Mouse (Mus musculus) heart, postnatal 4 days (tissue): ENCODE measurements around the gene Ezr. TPM values are rescaled to one million over a fixed set of nuclear protein-coding genes. Genes with fewer than 3 reads are reported as not detected.
A peak's percentile ranks its signal among the peaks of the same experiment; 100 is the strongest.
"Not testable (repeated sequence)": the region's sequence is repeated elsewhere in the genome, so short reads cannot be mapped to it uniquely, and the experiment has no call there.

Source experiments
- DNase-seq: peaks from one replicate; pipeline ENCODE4 v3.0.0; 2021
- total RNA-seq, 2 experiments: library from RNA; stranded (reverse); gene quantifications; 2 replicates each; pipeline ENCODE4 v1.2.3; 2021

Gene Ezr
- total RNA-seq, 2 experiments from 2014 or later, result 103 to 104 TPM

DNA sequence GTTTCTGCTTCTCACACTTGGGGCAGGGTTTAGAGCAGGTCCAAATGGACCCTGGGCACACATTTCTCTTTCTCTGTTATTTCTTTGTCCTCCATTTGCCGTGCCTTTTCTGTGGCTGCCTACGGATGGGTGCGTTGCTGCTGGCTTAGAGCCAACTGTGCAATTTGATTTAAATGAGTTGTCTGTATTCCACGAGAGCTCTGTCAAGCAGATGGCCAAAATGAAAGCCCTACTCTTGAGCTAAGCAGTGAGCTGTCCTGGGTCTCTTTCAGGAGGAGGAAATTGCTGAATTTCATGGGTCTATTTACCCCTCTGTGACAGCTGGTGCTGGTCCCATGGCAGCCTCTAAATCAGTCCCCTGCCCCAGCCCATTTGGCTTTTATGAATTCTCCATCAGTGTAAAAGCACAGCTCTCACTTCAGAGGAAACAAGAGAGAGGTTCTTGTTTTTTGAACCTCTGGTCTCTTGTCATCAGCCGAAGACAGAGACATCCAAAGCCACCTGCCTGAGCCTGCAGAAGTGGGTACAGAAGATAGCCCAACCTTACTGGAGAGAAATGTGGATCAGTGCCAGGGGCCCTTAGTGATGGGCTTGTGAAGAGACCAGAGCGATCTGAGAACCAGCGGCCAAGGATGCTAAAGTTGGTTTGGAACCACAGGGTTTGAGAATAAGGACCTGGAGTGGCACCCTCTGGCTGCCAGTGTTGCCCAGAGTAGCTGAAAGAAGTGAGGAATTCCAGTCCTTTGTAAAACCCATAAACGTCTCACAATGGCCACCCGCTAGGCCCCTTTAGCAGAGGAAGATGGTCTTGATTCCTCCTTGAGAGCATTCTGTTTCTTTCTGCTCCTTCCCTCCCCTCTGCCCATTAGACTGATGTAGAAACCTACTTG, 79.0 kb downstream of the Ezr start:
- DNase-seq, result not testable (repeated sequence)

DNA sequence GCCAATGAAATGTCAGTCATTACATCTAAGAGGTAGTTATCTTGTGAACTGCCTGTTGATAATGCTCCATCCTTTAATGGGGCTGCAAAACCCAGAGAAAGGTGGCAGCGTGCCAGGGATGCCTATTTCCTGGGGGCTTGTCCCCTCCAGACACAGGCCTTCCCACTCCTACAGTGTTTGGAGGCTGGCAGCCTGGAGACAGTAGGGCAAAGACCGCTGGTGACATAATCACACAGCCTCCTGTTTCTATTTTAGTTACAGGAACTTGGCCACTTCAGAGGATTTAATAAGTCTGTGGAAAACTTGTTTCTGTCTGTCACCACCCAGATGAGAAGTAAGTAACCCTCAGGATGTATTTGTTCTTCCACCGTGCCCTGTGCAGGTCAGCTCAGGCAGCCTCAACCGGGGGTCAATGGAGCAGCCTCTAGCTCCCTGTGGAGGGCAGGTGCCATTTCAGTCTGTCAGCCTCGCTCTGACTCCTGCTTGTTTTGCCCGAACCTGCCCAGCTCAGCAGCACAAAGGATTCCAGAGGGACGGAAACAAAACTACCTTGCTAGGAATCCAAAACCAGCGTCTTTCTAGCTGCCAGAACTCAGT, 79.9 kb downstream of the Ezr start:
- DNase-seq, result not testable (repeated sequence)

DNA sequence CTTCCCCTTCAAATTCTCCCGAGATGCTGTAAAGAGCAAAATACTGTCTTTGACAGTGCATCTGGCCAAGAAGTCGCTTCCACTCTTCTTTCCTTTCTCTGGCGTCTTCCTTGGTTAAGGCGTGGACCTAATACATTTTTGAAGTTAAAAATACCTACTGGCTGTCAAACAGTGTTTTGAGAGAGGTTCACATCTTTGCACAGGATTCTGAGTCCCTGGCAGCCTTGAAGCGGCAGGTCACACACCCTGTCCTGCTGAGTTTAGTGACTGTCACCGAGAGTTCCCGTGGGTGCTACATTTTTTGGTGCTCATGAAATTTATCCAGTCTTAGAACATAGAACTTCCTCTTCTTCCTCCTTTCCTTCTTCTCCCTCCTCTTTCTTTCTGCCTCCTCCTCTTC, 82.5 kb downstream of the Ezr start:
- DNase-seq, result not testable (repeated sequence)

DNA sequence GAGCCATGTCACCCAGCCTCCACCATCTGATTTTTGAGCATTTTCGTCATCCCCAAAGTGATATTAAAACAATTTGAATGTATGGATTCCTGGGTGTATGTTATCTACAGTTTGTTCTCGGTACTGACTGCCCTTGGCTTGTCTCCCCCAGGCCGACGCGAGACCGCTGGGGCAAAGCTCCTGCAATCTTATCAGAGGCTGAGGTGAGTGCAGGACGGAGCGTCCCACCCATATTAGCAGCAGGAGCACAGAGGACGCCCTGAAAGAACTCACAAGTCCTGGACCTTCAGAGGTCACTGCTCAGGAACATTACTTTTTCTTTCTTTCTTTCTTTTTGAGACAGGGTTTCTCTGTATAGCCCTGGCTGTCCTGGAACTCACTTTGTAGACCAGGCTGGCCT, 83.1 kb downstream of the Ezr start:
- not testable (repeated sequence) for DNase-seq

DNA sequence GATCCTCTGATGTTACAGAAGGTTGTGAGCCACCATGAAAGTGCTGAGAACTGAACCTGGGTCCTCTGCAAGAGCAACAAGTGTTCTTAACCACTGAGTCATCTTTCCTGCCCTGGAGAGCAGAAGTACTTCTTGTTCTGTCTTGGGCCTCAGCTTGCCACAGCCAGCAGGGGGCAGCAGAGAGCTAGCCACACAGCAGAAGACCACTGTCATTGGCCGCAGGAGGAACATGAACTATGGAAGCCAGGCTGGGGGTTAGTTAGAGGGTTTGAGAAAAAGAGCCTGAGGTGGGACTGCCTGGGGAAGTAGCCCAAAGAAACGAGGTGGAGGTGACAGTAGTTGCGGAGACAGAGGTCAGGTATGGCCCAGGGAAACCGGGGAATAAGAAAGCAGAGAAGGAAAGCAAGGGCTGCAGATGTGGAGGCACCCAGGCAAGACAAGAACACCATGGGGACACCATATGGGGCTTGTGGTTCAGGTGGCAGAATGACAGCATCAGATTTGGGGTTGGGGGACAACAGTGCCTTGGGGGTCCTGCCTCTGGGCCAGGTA, 85.3 kb downstream of the Ezr start:
- DNase-seq, result peak; percentile 58

DNA sequence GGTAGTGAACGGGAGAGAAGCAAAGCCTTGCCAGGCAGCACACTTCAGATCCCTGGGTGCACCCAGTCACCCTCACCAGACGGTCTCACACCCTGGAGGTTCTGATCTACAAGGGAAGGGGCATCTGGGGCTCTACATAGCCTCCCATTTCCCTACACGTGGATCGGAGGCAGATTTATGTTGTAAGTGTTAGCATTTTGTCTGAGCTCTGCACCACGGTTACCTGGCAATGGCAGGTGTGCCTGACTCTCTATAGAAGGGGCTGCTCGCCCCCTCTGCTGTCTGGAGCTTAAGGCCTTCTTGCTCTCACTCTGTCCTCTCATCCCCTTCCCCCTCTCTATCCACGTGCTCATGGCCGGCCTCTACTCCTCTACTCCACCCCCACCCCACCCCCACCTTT, 86.1 kb downstream of the Ezr start:
- DNase-seq, result not testable (repeated sequence)

DNA sequence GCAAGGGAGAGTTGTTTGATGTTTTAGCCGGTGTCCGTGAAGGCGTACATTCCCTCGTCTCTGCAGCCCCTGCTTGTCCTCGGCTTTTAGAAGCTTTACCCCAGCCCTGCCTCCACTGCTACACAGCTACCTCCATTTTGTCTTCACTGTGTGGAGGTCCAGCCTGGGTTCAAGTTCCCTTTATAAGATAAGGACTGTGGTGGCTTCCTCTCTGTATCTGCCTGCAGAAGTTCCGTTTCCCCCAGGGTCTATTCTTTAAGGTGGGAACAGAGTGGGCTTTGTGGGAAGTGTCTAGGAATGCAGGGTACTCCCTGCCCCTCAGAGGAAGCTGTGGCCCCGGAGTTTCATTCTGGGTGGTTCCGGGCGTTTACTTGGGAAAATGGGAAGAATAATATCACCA, 86.9 kb downstream of the Ezr start:
- DNase-seq, result not testable (repeated sequence)

DNA sequence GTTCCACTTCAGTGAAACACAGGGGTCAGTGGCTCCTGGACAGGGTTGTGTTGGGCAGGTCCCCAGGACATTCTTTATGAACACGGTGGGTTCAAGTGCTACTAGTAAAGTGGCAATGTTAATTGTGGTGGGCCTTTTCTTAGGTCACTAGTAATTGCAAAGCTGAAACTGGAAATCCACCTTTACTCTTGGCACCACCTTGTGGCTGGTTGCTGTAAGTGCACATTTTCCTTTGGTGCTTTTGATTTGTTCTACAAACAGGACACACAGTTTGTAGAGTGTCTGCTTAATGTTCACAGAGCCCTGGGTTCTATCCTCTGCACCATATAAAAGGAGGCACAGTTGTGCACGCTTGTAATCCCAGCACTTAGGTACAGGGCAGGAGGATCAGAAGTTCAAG, 91.0 kb downstream of the Ezr start:
- peak; percentile 95 for DNase-seq

DNA sequence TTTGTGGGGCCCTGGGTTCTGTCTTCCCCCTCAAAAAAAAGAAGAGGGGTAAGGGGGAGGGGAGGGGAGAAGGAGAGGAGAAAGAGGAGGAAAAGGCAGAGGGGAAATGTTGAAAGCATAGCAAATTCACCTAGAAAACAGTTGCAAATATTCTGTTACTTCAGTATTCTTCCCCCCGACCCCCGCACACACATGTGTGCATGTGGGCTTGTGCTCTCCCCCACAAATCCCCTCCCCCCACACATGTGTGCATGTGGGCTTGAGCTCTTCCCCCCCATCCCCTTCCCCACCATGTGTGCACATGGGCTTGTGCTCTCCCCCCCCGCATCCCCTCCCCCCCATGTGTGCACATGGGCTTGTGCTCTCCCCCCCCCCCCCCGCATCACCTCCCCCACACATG, 93.2 kb downstream of the Ezr start:
- not testable (repeated sequence) for DNase-seq

Other genes starting within 250 kb of the Ezr start
- gene Dynlt1c, start 181.1 kb downstream of the Ezr start, total RNA-seq, result 1 to 10 TPM; 5.4 to 8.7 TPM
- gene Dynlt1f, start 126.9 kb downstream of the Ezr start, total RNA-seq, result 100 to 1,000 TPM; 185 TPM
- gene Sytl3, start 123.7 kb downstream of the Ezr start, total RNA-seq, result under 1 TPM; 0.11 to 0.17 TPM
- gene Rsph3b, start 165.9 kb upstream of the Ezr start, total RNA-seq, result 10 to 100 TPM; 52.6 to 55.3 TPM
- gene Tagap1, start 178.4 kb upstream of the Ezr start, total RNA-seq, result 10 to 100 TPM; 12.1 to 13.0 TPM
- 100 to 1,000 TPM; 167 to 181 TPM for gene Rnaset2b, start 187.8 kb upstream of the Ezr start, total RNA-seq
- gene Gm49721, start 196.1 kb upstream of the Ezr start, total RNA-seq, result not detected
- gene Gm1604a, start 242.8 kb upstream of the Ezr start, total RNA-seq, result not detected